Mouse (Mus musculus): Measurements from ENCODE around the gene Cep112. TPM values are rescaled to one million over a fixed set of nuclear protein-coding genes. Genes with fewer than 3 reads are reported as not detected.

Cep112 gene
- polyA plus RNA-seq, 1 experiment from 2014 or later: 14.4 TPM

DNA sequence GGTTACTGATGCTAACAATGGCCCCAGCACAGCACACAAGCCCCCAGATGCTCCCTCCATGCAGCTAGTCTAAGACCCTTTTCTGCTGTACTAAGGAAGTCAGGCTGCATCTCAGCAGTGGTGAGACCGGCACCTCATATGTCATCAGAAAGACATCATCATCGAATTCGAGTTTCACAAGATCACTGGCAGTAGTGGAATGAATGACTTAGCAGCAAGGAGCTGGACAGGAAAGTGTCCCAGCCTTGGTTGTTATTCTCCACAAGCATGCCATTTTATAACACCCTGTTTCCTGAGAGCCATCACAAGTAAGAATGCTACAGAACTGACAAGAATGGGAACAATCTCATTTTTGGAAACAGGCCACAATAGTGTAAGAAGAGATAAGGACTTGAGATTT lies 381.0 kb downstream of the Cep112 start:
- Histone ChIP-seq H3K9ac (no peak overlapping the region), H3K27me3 (no peaks in the 10 kb centered on the region), H3K36me3 (no peaks in the 10 kb centered on the region), H3K4me1 (no peaks in the 10 kb centered on the region), H3K4me3 (replicated peaks) (no peak overlapping the region), H3K27ac (replicated peaks) (no peak overlapping the region), H3K4me2 (replicated peaks) (no peak overlapping the region), H3K9me3 (replicated peaks) (no peaks in the 10 kb centered on the region)
- ATAC-seq (ENCODE audit: insufficient number of reproducible peaks, low FRiP score, low TSS enrichment, low read depth): no peak
- WGBS: 83% methylated on average over 3 of the region's 3 CpGs

DNA sequence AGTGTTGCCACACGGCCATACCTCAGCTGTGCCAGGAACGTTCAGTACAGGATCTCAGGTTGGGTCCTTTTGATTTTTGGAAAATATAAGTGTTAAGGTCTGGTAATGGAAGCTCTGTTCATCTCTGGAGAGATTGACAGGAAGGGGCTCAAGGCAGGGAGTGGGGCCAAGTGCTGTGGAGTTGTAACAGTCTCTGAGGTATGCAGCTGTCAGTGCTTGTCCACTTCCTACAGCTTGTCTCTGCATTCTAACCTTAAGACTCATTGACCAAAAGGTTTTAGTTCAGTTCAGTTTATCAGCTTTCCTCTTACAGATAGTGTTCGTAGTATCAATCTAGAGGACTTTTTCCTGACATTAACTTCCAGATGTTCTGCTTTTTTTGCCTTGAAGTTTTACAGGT lies 384.6 kb downstream of the Cep112 start:
- Histone ChIP-seq H3K4me2 (replicated peaks) (no peak overlapping the region), H3K4me3 (replicated peaks) (no peak overlapping the region), H3K9me3 (replicated peaks) (no peaks in the 10 kb centered on the region), H3K4me1 (no peaks in the 10 kb centered on the region), H3K27ac (replicated peaks) (no peak overlapping the region), H3K27me3 (no peaks in the 10 kb centered on the region), H3K36me3 (no peaks in the 10 kb centered on the region), H3K9ac (no peak overlapping the region)
- ATAC-seq (ENCODE audit: insufficient number of reproducible peaks, low FRiP score, low TSS enrichment, low read depth): no peak
- WGBS: 87% methylated on average over 3 of the region's 3 CpGs

DNA sequence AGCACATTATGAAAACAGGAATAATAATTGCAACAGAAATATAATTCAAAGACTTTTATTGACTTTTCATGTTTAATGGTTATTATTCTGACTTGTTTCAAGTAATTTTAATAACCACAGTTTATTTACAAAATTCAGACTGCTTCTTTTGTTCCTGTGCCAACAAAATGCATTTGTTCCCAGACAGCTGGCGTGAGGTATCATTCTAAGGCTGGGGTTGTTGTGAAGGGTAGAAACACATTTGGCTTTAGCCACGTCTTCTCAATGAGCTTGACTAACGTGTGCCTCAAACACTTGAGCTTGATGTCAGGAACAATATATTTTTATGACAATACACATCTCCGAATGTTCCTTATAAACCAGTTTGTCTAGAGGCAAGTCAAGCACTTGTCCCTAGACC lies 396.8 kb downstream of the Cep112 start:
- Histone ChIP-seq H3K9ac (no peak overlapping the region), H3K27ac (replicated peaks) (no peak overlapping the region; the same call in 1 of the 2 replicates), H3K4me2 (replicated peaks) (no peak overlapping the region), H3K4me1 (no peaks in the 10 kb centered on the region), H3K4me3 (replicated peaks) (no peak overlapping the region), H3K36me3 (no peaks in the 10 kb centered on the region), H3K9me3 (replicated peaks) (no peaks in the 10 kb centered on the region), H3K27me3 (no peaks in the 10 kb centered on the region)
- no peak for ATAC-seq (ENCODE audit: insufficient number of reproducible peaks, low FRiP score, low TSS enrichment, low read depth)
- WGBS: 35% methylated on average over 4 of the region's 4 CpGs

DNA sequence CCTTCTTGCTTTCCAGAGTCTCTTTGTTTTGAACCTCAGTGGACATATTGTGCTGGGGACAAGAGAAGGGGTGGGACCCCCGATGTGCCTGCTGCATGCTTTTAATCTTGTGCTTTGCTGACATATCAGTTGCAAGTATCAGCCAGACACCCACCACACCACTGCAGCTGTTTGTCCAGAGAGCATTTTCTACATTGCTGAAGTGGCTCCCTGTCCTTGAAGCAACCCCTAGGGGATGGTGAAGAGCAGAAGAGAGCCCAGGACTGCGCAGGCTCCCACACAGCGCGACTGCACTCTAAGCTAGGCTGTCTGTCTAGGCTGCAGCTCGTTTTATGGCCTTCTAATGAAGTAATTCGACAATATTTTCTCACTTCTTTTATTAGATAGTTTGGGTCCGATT lies 397.3 kb downstream of the Cep112 start:
- H3K9me3 ChIP-seq (replicated peaks): no peaks in the 10 kb centered on the region
- no peaks in the 10 kb centered on the region for H3K27me3 ChIP-seq
- H3K27ac ChIP-seq (replicated peaks): no peak overlapping the region
- H3K4me2 ChIP-seq (replicated peaks): no peak overlapping the region
- no peaks in the 10 kb centered on the region for H3K4me1 ChIP-seq
- 61% methylated on average over 7 of the region's 7 CpGs for WGBS
- H3K36me3 ChIP-seq: no peaks in the 10 kb centered on the region
- H3K9ac ChIP-seq: no peak overlapping the region
- no peak overlapping the region for H3K4me3 ChIP-seq (replicated peaks)
- ATAC-seq (ENCODE audit: insufficient number of reproducible peaks, low FRiP score, low TSS enrichment, low read depth): 0 out of 2 replicates have a peak, but pooled peaks have one; percentile 65

DNA sequence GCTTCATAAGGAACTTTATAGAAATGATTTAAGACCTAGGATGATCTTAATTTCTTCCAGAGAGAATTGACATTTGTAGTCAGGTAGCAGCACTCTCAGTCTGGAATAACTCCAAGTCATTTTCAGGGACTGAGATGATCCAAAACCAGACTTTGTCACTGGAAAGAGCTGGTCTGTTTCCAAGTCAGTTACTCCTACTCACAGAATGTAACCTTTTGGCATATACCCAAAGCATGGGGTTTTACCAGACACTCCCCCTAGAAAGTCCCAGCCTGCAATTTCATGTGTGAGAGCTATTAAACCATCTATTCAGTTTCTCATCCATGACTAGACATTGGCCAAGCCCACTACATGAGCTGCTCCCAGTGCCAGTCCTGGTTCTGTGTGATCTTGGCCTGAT lies 402.3 kb downstream of the Cep112 start:
- no peaks in the 10 kb centered on the region for H3K4me1 ChIP-seq
- H3K27ac ChIP-seq (replicated peaks): no peak overlapping the region
- H3K4me2 ChIP-seq (replicated peaks): no peak overlapping the region
- no peak overlapping the region for H3K4me3 ChIP-seq (replicated peaks)
- no peak for ATAC-seq (ENCODE audit: insufficient number of reproducible peaks, low FRiP score, low TSS enrichment, low read depth)
- no peak overlapping the region for H3K9ac ChIP-seq
- no peaks in the 10 kb centered on the region for H3K27me3 ChIP-seq
- no peaks in the 10 kb centered on the region for H3K36me3 ChIP-seq
- H3K9me3 ChIP-seq (replicated peaks): no peaks in the 10 kb centered on the region

DNA sequence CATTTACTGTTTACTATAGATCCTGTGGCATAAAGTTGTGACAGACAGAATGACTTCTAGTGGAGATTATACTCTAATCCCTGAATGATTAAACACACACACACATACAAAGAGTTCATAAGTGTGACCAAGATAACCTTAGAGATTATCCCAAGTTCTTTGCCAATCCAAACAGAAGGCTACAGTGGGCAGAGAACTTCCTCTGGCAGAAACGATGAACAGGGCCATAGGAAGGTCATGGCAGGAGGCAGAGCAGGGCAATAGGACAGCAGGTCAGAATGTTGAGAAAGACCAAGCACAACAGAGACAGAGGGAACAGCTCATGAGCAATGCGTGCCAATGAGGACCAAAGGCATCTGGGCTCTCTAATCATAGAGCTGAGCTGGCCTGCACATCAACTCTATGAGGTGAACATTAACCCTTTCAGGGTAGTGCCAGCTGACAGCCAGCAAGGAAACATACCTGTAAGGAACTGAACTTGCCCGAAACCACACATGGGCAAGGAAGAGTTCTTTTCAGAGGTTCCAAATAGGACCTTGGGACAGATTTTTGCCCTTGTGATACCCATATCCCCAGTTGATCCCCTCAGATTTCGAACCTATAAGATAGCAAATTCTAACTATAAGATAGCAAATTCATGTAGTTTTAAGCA lies 403.5 kb downstream of the Cep112 start:
- H3K27ac ChIP-seq (replicated peaks): no peak overlapping the region
- 77% methylated on average over 4 of the region's 4 CpGs for WGBS
- no peaks in the 10 kb centered on the region for H3K9me3 ChIP-seq (replicated peaks)
- no peaks in the 10 kb centered on the region for H3K36me3 ChIP-seq
- H3K27me3 ChIP-seq: no peaks in the 10 kb centered on the region
- no peak overlapping the region for H3K4me3 ChIP-seq (replicated peaks)
- no peak overlapping the region for H3K4me2 ChIP-seq (replicated peaks)
- no peak overlapping the region for H3K9ac ChIP-seq
- ATAC-seq (ENCODE audit: insufficient number of reproducible peaks, low FRiP score, low TSS enrichment, low read depth): no peak
- H3K4me1 ChIP-seq: no peaks in the 10 kb centered on the region

DNA sequence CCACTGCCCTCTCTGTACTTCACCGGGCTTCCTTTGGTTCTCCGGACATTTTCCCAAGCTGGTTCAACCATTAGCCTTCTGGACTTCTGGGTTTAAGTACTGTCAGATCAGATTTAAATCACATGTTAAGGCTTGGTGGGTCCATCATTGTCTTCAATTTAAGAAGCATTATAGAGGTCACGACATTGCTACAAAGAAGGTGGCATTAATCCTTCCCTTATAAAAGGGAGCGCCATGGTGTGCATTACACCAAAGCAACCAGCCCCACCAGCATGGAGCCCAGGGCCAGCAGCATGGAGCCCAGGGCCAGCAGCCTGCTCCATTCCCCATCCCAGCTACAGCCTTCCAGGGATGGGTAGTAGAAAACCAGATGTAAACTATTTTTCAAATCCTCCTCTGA lies 411.7 kb downstream of the Cep112 start:
- no peak for ATAC-seq (ENCODE audit: insufficient number of reproducible peaks, low FRiP score, low TSS enrichment, low read depth)
- no peak overlapping the region for H3K4me2 ChIP-seq (replicated peaks)

DNA sequence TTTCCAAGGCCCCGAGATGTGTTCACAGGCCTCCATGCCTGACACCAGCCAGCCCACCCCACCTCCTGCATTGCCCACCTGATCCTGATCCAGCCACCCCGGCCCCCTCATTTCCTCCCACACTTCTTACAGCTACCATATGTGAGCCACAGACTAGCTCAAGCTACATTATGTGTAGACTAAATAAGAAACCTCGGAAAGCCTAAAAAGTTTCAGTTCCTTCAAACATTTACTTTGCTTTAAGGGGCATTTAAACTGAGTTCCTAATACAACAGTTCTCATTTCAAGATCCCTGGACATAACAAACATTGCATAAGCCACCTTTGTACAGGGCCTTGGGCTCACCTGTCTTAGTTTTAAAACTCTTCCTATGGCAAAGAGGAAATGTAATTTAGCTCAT lies 415.2 kb downstream of the Cep112 start:
- no peak overlapping the region for H3K4me3 ChIP-seq (replicated peaks)
- no peak for ATAC-seq (ENCODE audit: insufficient number of reproducible peaks, low FRiP score, low TSS enrichment, low read depth)
- no peaks in the 10 kb centered on the region for H3K36me3 ChIP-seq
- no peak overlapping the region for H3K9ac ChIP-seq
- no peaks in the 10 kb centered on the region for H3K27me3 ChIP-seq
- no peak overlapping the region for H3K4me2 ChIP-seq (replicated peaks)
- WGBS: 44% methylated on average over 3 of the region's 3 CpGs
- H3K9me3 ChIP-seq (replicated peaks): no peaks in the 10 kb centered on the region
- peaks cover 5% of the 10 kb centered on the region for H3K4me1 ChIP-seq
- H3K27ac ChIP-seq (replicated peaks): no peak overlapping the region

More for the DNA sequence above, 411.7 kb downstream of the Cep112 start:
- Histone ChIP-seq H3K27me3 (no peaks in the 10 kb centered on the region), H3K27ac (replicated peaks) (no peak overlapping the region), H3K4me3 (replicated peaks) (no peak overlapping the region), H3K9me3 (replicated peaks) (no peaks in the 10 kb centered on the region), H3K9ac (no peak overlapping the region), H3K4me1 (peaks cover 5% of the 10 kb centered on the region), H3K36me3 (no peaks in the 10 kb centered on the region)
- 67% methylated on average over 4 of the region's 4 CpGs for WGBS

DNA sequence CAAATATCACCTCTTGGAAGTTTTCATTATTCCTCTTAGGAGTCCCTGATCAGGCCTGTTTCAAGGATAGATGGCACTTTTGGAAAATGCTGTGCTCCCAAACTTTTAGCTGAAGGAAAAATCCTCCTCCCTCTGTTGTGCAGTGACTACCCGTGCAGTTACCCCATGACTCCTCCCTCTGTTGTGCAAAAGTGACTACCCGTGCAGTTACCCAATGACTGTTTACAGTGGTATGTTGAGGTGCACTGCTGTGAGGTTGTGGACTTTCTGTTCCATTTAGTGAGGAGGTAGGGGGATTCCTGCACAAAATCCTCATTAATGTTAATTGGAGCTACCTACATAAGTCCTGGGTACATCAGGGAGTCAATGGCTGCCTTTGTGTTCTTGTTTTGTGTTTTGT lies 417.8 kb downstream of the Cep112 start:
- Histone ChIP-seq H3K9ac (no peak overlapping the region), H3K36me3 (no peaks in the 10 kb centered on the region), H3K9me3 (replicated peaks) (no peaks in the 10 kb centered on the region), H3K27me3 (no peaks in the 10 kb centered on the region), H3K27ac (replicated peaks) (no peak overlapping the region), H3K4me2 (replicated peaks) (no peak overlapping the region), H3K4me3 (replicated peaks) (no peak overlapping the region), H3K4me1 (no peaks in the 10 kb centered on the region)
- no peak for ATAC-seq (ENCODE audit: insufficient number of reproducible peaks, low FRiP score, low TSS enrichment, low read depth)
- 40% methylated on average over 2 of the region's 2 CpGs for WGBS

DNA sequence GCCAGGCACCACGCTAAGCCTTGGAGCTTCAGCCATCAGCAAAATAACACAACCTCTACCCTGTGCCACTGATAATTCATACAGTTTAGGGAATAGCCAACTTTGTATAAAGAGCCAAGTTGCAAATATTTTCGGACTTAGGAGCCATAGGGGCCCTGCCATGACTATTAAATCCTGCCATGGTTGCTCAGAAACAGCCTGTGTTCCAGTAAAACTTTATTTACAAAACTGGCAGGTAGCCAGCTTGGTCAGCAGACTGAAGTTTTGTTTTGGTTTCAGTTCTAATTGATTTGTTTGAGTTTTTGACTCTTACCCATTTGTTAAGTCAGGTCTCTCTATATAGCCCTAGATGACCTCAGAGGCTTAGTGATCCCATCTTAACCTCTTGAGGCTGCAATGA lies 421.0 kb downstream of the Cep112 start:
- Histone ChIP-seq H3K27ac (replicated peaks) (no peak overlapping the region), H3K9me3 (replicated peaks) (no peaks in the 10 kb centered on the region), H3K4me1 (no peaks in the 10 kb centered on the region), H3K4me3 (replicated peaks) (no peak overlapping the region), H3K4me2 (replicated peaks) (no peak overlapping the region), H3K36me3 (no peaks in the 10 kb centered on the region), H3K9ac (no peak overlapping the region), H3K27me3 (no peaks in the 10 kb centered on the region)
- no peak for ATAC-seq (ENCODE audit: insufficient number of reproducible peaks, low FRiP score, low TSS enrichment, low read depth)
- WGBS: 64% methylated on average over 2 of the region's 2 CpGs

DNA sequence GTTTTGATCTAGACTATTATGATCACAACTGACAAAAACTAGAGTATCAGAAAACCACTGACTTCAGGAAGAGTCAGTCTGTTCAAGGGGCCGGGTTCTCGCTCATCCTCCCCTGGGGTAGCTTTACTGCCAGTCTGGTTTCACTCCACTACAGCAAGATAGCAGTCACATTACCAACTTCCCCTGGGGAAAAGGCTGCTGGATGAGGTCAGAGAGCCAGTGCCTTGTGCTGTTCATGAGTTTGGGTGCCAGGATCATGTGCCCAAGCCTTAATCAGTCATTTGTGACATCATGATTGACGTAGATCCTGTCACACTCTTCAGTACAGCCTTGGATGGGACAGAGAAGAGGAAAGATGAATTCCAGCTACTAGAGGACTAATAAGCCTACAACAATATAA lies 421.5 kb downstream of the Cep112 start:
- 84% methylated on average over 3 of the region's 3 CpGs for WGBS
- Histone ChIP-seq H3K4me2 (replicated peaks) (no peak overlapping the region), H3K4me1 (no peaks in the 10 kb centered on the region), H3K9me3 (replicated peaks) (no peaks in the 10 kb centered on the region), H3K36me3 (no peaks in the 10 kb centered on the region), H3K9ac (no peak overlapping the region), H3K27me3 (no peaks in the 10 kb centered on the region), H3K4me3 (replicated peaks) (no peak overlapping the region), H3K27ac (replicated peaks) (no peak overlapping the region)
- ATAC-seq (ENCODE audit: insufficient number of reproducible peaks, low FRiP score, low TSS enrichment, low read depth): no peak

DNA sequence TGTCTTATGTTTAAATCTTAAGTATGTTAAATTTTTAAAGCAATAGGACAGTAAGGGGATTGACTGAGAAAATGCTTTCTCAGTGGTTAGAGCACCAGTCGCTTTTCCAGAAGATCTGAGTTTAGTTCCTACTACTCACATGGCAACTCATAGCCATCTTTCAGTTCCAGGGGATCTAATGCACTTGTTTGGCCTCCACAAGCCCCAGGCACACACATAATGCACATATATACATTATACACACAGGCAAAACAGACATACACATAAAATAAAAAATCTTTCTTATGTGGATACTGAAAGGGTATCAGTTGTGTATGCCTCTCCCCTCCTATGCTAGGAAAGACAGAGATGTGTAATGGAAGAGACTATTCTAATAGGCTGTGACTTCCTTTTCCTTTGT lies 426.8 kb downstream of the Cep112 start:
- Histone ChIP-seq H3K9ac (no peak overlapping the region), H3K4me2 (replicated peaks) (no peak overlapping the region), H3K27ac (replicated peaks) (no peak overlapping the region), H3K4me3 (replicated peaks) (no peak overlapping the region), H3K4me1 (no peaks in the 10 kb centered on the region), H3K27me3 (no peaks in the 10 kb centered on the region), H3K36me3 (no peaks in the 10 kb centered on the region), H3K9me3 (replicated peaks) (no peaks in the 10 kb centered on the region)
- 95% methylated on average over 1 of the region's 1 CpGs for WGBS
- ATAC-seq (ENCODE audit: insufficient number of reproducible peaks, low FRiP score, low TSS enrichment, low read depth): no peak
